Mouse (Mus musculus): Measurements from ENCODE around the gene Gm49392. TPM values are rescaled to one million over a fixed set of nuclear protein-coding genes. Genes with fewer than 3 reads are reported as not detected.
"Not testable (repeated sequence)": the region's sequence is repeated elsewhere in the genome, so short reads cannot be mapped to it uniquely, and the experiment has no call there.

Gene Gm49392
- 0.15 TPM in 1 of 2 replicates, not detected in the other for polyA plus RNA-seq (2015; fragmentation: Nextera tagmentation; extraction: Ambion mirVana)

- H3K36me3 ChIP-seq (ENCODE audit: control insufficient read depth, insufficient read depth, low read length); H3K9ac ChIP-seq (ENCODE audit: low read depth, low read length); H3K4me3 ChIP-seq (ENCODE audit: low read length); H3K4me2 ChIP-seq (ENCODE audit: low read depth, low read length); H3K27ac ChIP-seq (ENCODE audit: low read length); H3K9me3 ChIP-seq (ENCODE audit: control insufficient read depth, low read length); H3K4me1 ChIP-seq (ENCODE audit: control insufficient read depth, insufficient read depth, low read length); ATAC-seq; H3K27me3 ChIP-seq (replicated peaks; ENCODE audit: control insufficient read depth, insufficient read depth, low read length): not testable (repeated sequence)
- WGBS, result 93% methylated on average over 7 of the region's 8 CpGs
These were observed at the start of gene Gm49392 for GRCm38 (mm10) chr13:60896794-60897193. Gm49392 (minus strand) TSS chr13:60896894.

- H3K36me3 ChIP-seq (ENCODE audit: control insufficient read depth, insufficient read depth, low read length); H3K9ac ChIP-seq (ENCODE audit: low read depth, low read length); H3K27me3 ChIP-seq (replicated peaks; ENCODE audit: control insufficient read depth, insufficient read depth, low read length); H3K4me3 ChIP-seq (ENCODE audit: low read length); H3K9me3 ChIP-seq (ENCODE audit: control insufficient read depth, low read length); ATAC-seq; H3K4me1 ChIP-seq (ENCODE audit: control insufficient read depth, insufficient read depth, low read length); H3K4me2 ChIP-seq (ENCODE audit: low read depth, low read length); H3K27ac ChIP-seq (ENCODE audit: low read length): not testable (repeated sequence)
- 72% methylated on average over 3 of the region's 3 CpGs for WGBS
These were observed 45.2 kb upstream of the Gm49392 start, which contains the start of gene Tpbpa for GRCm38 (mm10) chr13:60941884-60942283. Tpbpa (minus strand) TSS chr13:60941984.

- Histone ChIP-seq H3K27ac (ENCODE audit: low read length) (no peak within 1 kb of the TSS), H3K9ac (ENCODE audit: low read depth, low read length) (no peak within 1 kb of the TSS), H3K4me2 (ENCODE audit: low read depth, low read length) (no peak within 1 kb of the TSS), H3K27me3 (replicated peaks; ENCODE audit: control insufficient read depth, insufficient read depth, low read length) (no peaks in the 10 kb centered on the region), H3K4me3 (ENCODE audit: low read length) (no peak within 1 kb of the TSS), H3K4me1 (ENCODE audit: control insufficient read depth, insufficient read depth, low read length) (no peaks in the 10 kb centered on the region), H3K9me3 (ENCODE audit: control insufficient read depth, low read length) (no peaks in the 10 kb centered on the region), H3K36me3 (ENCODE audit: control insufficient read depth, insufficient read depth, low read length) (no peaks in the 10 kb centered on the region)
- ATAC-seq, result peak; percentile 58
- WGBS, result 56% methylated on average over 5 of the region's 5 CpGs
These were observed 39.8 kb upstream of the Gm49392 start, which contains the start of the genes Gm49391 and Ctla2a for GRCm38 (mm10) chr13:60936500-60936901. Gm49391 (minus strand) TSS chr13:60936571. Ctla2a (minus strand) TSS chr13:60936625.

GRCm38 (mm10) chr13:60935490-60935889 is 38.8 kb upstream of the Gm49392 start, which contains the start of gene Gm49393:
Gm49393 (minus strand) TSS chr13:60935590.
- H3K9ac ChIP-seq (ENCODE audit: low read depth, low read length); H3K9me3 ChIP-seq (ENCODE audit: control insufficient read depth, low read length); H3K4me3 ChIP-seq (ENCODE audit: low read length); H3K27ac ChIP-seq (ENCODE audit: low read length); H3K4me2 ChIP-seq (ENCODE audit: low read depth, low read length); H3K4me1 ChIP-seq (ENCODE audit: control insufficient read depth, insufficient read depth, low read length); H3K27me3 ChIP-seq (replicated peaks; ENCODE audit: control insufficient read depth, insufficient read depth, low read length); H3K36me3 ChIP-seq (ENCODE audit: control insufficient read depth, insufficient read depth, low read length); ATAC-seq: not testable (repeated sequence)
- WGBS, result 73% methylated on average over 2 of the region's 2 CpGs

- not testable (repeated sequence) for H3K4me3 ChIP-seq (ENCODE audit: low read length); H3K9ac ChIP-seq (ENCODE audit: low read depth, low read length); H3K27ac ChIP-seq (ENCODE audit: low read length); H3K4me2 ChIP-seq (ENCODE audit: low read depth, low read length); H3K27me3 ChIP-seq (replicated peaks; ENCODE audit: control insufficient read depth, insufficient read depth, low read length); H3K4me1 ChIP-seq (ENCODE audit: control insufficient read depth, insufficient read depth, low read length); H3K36me3 ChIP-seq (ENCODE audit: control insufficient read depth, insufficient read depth, low read length); H3K9me3 ChIP-seq (ENCODE audit: control insufficient read depth, low read length); ATAC-seq
- WGBS, result 85% methylated on average over 2 of the region's 2 CpGs
These were observed 8.1 kb upstream of the Gm49392 start, which contains the start of gene Tpbpb for GRCm38 (mm10) chr13:60904780-60905179. Tpbpb (minus strand) TSS chr13:60904880.

GRCm38 (mm10) chr13:60897328-60897727 is 634 bp upstream of the Gm49392 start, which contains the start of gene Ctla2b:
Ctla2b (minus strand) TSS chr13:60897447.
- 54% methylated on average over 3 of the region's 3 CpGs for WGBS

GRCm38 (mm10) chr13:60895406-60896160 is 1.1 kb downstream of the Gm49392 start:
- Histone ChIP-seq H3K36me3 (ENCODE audit: control insufficient read depth, insufficient read depth, low read length) (no peaks in the 10 kb centered on the region), H3K4me3 (ENCODE audit: low read length) (no peak overlapping the region), H3K9me3 (ENCODE audit: control insufficient read depth, low read length) (no peaks in the 10 kb centered on the region), H3K27ac (ENCODE audit: low read length) (no peak overlapping the region), H3K4me1 (ENCODE audit: control insufficient read depth, insufficient read depth, low read length) (no peaks in the 10 kb centered on the region), H3K4me2 (ENCODE audit: low read depth, low read length) (no peak overlapping the region), H3K9ac (ENCODE audit: low read depth, low read length) (no peak overlapping the region), H3K27me3 (replicated peaks; ENCODE audit: control insufficient read depth, insufficient read depth, low read length) (no peaks in the 10 kb centered on the region)
- no peak for ATAC-seq

More at GRCm38 (mm10) chr13:60897328-60897727, 634 bp upstream of the Gm49392 start, which contains the start of gene Ctla2b:
- Histone ChIP-seq H3K27ac (ENCODE audit: low read length) (no peak within 1 kb of the TSS; the same call in 1 of the 2 replicates), H3K27me3 (replicated peaks; ENCODE audit: control insufficient read depth, insufficient read depth, low read length) (no peaks in the 10 kb centered on the region), H3K4me1 (ENCODE audit: control insufficient read depth, insufficient read depth, low read length) (no peaks in the 10 kb centered on the region), H3K9me3 (ENCODE audit: control insufficient read depth, low read length) (no peaks in the 10 kb centered on the region), H3K4me3 (ENCODE audit: low read length) (no peak within 1 kb of the TSS), H3K9ac (ENCODE audit: low read depth, low read length) (no peak within 1 kb of the TSS), H3K4me2 (ENCODE audit: low read depth, low read length) (no peak within 1 kb of the TSS), H3K36me3 (ENCODE audit: control insufficient read depth, insufficient read depth, low read length) (no peaks in the 10 kb centered on the region)
- ATAC-seq, result peak; percentile 80

- no peak overlapping the region for H3K9ac ChIP-seq (ENCODE audit: low read depth, low read length)
- WGBS, result 79% methylated on average over 1 of the region's 1 CpGs
- H3K4me1 ChIP-seq (ENCODE audit: control insufficient read depth, insufficient read depth, low read length), result no peaks in the 10 kb centered on the region
- H3K36me3 ChIP-seq (ENCODE audit: control insufficient read depth, insufficient read depth, low read length), result no peaks in the 10 kb centered on the region
- H3K4me2 ChIP-seq (ENCODE audit: low read depth, low read length), result no peak overlapping the region
- H3K9me3 ChIP-seq (ENCODE audit: control insufficient read depth, low read length), result no peaks in the 10 kb centered on the region
- no peak overlapping the region for H3K27ac ChIP-seq (ENCODE audit: low read length)
- no peaks in the 10 kb centered on the region for H3K27me3 ChIP-seq (replicated peaks; ENCODE audit: control insufficient read depth, insufficient read depth, low read length)
- no peak for ATAC-seq
- H3K4me3 ChIP-seq (ENCODE audit: low read length), result no peak overlapping the region
These were observed 4.4 kb downstream of the Gm49392 start for GRCm38 (mm10) chr13:60892301-60892700.

GRCm38 (mm10) chr13:60864281-60864680 is 32.4 kb downstream of the Gm49392 start, which contains the start of gene 4930486L24Rik:
4930486L24Rik (minus strand) TSS chr13:60864475.
- 35% methylated on average over 1 of the region's 1 CpGs for WGBS
- ATAC-seq, result no peak
- H3K9me3 ChIP-seq (ENCODE audit: control insufficient read depth, low read length), result no peaks in the 10 kb centered on the region
- no peaks in the 10 kb centered on the region for H3K27me3 ChIP-seq (replicated peaks; ENCODE audit: control insufficient read depth, insufficient read depth, low read length)
- no peak within 1 kb of the TSS for H3K9ac ChIP-seq (ENCODE audit: low read depth, low read length)
- H3K4me3 ChIP-seq (ENCODE audit: low read length), result no peak within 1 kb of the TSS
- no peaks in the 10 kb centered on the region for H3K36me3 ChIP-seq (ENCODE audit: control insufficient read depth, insufficient read depth, low read length)
- H3K27ac ChIP-seq (ENCODE audit: low read length), result no peak within 1 kb of the TSS
- no peaks in the 10 kb centered on the region for H3K4me1 ChIP-seq (ENCODE audit: control insufficient read depth, insufficient read depth, low read length)
- H3K4me2 ChIP-seq (ENCODE audit: low read depth, low read length), result no peak within 1 kb of the TSS
